Mouse (Mus musculus): ENCODE data around the gene Eml2.

- TF ChIP-seq GATA1 (IDR thresholded peaks at IDR 0.05; ENCODE audit: borderline replicate concordance, low read length) (no peak), FLI1 (IDR thresholded peaks at IDR 0.05; ENCODE audit: low read length) (no peak)
Observed at GRCm38 (mm10) chr7:19169506-19169905, 6.7 kb upstream of the Eml2 start.

Data from megakaryocyte, embryonic 14.5 days (primary cell).